Mouse (Mus musculus): ENCODE data around the gene Pfn4. TPM values are rescaled to one million over a fixed set of nuclear protein-coding genes. Genes with fewer than 3 reads are reported as not detected.
"Not testable (repeated sequence)": the region's sequence is repeated elsewhere in the genome, so short reads cannot be mapped to it uniquely, and the experiment has no call there.

Pfn4 gene
- polyA plus RNA-seq (2016; fragmentation: Nextera tagmentation; extraction: Ambion mirVana): 5.7 and 5.9 TPM in 2 replicates

DNA sequence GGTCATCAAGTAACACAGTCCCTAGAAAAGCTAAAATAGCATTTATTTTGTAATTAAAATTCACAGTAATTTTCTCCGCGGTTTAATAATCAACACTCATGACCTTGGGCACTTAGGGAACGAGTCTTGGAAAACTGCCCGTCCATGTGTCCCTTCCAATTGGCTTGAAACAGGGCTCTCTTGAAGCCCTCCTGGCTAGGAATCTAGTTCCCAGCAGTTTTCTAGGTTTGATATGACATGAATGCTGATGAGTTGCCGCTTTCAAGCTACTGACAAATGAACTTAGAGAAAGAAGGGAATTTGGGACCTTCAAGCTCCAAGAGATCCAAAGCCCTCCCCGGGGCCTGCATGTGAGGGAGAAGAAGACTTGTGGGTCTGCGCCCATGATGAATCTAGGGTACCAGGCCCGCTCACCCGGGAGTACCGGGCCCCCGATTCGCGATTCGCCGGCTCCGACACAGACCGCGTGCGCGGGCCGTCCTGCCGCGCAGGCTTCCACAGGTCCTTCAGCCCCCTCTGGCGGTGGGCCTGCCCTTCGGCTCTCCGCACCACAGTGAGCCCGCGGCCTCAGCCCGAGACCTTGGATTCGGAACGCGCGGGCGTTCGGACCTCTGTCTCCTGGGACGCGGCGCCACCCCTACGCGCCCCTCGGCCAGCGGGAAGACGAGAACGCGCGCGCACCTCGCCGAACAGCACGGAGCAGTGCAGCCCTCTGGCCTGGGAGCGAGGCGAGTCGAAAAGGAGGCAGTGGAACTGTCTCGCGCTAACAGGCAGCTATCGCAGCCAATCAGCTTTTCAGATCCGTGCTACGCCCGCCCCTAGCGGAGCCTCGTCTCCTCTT is at the start of gene Pfn4, which contains the start of gene Fam228b:
Gene Pfn4 (plus strand): TSS at position 531 of the 841 bp plus-strand sequence.
Gene Fam228b (minus strand): TSS at position 776 of the 841 bp plus-strand sequence.
- Histone ChIP-seq H3K9ac (replicated peaks) (peak within 1 kb of the TSS; percentile 78), H3K9me3 (no peaks in the 10 kb centered on the region), H3K36me3 (no peaks in the 10 kb centered on the region), H3K4me2 (replicated peaks) (peak within 1 kb of the TSS; percentile 67), H3K4me3 (peak within 1 kb of the TSS; percentile 70), H3K27me3 (no peaks in the 10 kb centered on the region), H3K27ac (replicated peaks) (peak within 1 kb of the TSS; percentile 95), H3K4me1 (peaks cover 5% of the 10 kb centered on the region; the same call in 1 of the 2 replicates)
- peak; percentile 99 for ATAC-seq (ENCODE audit: low FRiP score, low read depth)
- WGBS: 3% methylated on average over 60 of the region's 61 CpGs

DNA sequence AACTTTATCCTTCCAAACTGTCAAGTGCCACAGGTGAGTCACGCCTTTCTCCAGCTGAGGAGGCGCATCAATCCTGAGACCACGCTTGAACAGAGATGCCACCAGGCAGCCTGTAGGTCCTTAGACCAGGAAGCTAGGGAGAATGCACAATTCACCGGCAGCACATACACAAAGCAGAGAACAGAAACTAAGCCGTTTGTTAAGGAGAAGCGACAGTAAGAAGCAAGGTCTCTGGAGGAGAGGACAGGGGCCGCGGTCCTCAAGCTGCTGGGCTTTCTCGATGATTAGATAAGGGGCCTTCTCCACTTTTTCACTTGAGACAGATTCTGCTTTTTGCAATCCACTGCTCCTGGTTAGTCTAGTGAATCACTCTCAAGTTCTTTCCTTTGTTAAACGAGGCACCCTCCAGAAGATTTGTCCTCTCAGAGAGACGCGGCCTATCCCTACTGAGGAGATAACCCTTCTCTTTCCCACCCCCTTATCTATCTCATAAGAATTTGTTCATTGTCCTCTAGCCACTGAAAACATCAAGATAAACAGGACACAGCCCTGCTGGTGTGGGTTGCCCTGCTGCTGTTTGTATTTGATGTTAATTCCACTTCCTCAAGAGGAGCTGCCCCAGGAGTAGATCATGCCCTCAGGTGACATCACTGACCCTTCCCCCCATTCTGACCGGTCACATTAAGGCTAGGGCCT is 49.6 kb upstream of the Pfn4 start:
- 88% methylated on average over 13 of the region's 13 CpGs for WGBS
- no peak overlapping the region for H3K4me3 ChIP-seq
- no peaks in the 10 kb centered on the region; the same call in 1 of the 2 replicates for H3K27me3 ChIP-seq
- H3K36me3 ChIP-seq: no peaks in the 10 kb centered on the region
- no peaks in the 10 kb centered on the region for H3K9me3 ChIP-seq
- no peak for ATAC-seq (ENCODE audit: low FRiP score, low read depth)
- H3K4me1 ChIP-seq: peaks cover 3% of the 10 kb centered on the region; the same call in 1 of the 2 replicates
- no peak overlapping the region for H3K4me2 ChIP-seq (replicated peaks)
- H3K27ac ChIP-seq (replicated peaks): no peak overlapping the region
- no peak overlapping the region for H3K9ac ChIP-seq (replicated peaks)

DNA sequence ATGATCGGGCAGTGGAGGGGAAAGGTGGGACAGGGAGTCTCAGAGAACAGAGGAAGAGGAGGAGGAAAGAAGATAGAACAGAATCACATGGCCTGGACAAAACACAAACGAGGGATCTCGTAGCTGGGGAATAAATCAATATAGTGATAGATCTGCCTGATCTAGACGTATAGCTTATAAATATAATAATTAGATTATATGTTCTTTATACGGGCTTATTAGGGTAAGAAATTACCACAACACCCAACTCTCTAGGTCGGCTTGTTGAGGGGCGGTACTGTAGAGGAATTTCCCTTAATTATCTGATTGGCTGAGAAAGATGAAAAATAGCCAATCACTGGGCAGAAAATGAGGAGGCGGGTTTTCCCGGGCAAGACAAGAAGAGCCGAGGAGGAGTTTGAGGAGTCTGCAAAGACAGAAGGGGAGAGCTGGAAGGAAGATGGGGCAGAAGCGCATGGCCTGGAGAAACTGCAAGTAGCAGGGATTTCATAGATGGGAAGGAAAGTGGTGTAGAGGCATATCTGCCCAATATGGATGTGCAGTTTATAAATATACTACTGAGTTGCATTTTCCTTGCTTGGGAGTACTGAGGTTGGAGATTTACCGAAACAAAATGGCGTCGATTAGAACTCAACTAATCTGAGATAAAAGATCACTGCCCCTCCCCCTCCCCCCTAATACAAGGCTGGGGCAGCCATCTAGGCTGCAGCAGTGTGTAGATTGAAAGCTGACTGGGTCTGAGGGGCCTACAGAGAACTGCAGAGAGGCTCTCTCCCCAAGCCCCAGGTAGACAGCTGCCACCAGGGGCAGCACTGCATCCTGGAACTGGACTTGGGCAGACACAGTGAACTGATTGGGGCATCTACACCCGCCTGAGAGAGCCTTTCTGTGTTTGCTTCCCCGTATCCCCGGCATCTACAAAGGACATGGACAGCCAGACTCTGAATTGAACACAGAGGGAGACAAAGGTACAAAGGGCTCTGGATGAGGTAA is 48.8 kb upstream of the Pfn4 start:
- 78% methylated on average over 17 of the region's 17 CpGs for WGBS
- Histone ChIP-seq H3K4me2 (replicated peaks) (no peak overlapping the region), H3K4me1 (peaks cover 3% of the 10 kb centered on the region; the same call in 1 of the 2 replicates), H3K36me3 (no peaks in the 10 kb centered on the region), H3K9me3 (no peaks in the 10 kb centered on the region), H3K4me3 (no peak overlapping the region), H3K27me3 (no peaks in the 10 kb centered on the region; the same call in 1 of the 2 replicates), H3K9ac (replicated peaks) (no peak overlapping the region), H3K27ac (replicated peaks) (no peak overlapping the region)
- ATAC-seq (ENCODE audit: low FRiP score, low read depth): no peak

DNA sequence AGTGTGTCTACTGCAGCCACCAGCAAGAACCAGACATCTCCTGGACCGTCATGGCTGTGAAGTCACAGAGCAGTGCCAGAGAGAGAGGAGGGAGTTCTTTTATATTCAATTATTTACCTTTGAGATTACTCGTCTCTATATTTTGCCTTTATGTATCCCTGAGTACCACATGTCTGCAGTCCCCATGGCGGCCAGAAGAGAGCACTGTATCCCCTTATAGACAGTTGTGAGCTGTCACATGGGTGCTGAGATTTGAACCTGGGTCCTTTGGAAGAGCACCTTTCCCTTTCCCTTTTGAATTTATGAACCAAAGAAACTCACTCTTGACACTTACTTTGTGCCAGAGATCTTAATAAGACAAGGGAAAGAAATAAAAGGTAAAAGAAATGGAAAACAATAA is 39.7 kb upstream of the Pfn4 start:
- WGBS: 92% methylated on average over 3 of the region's 3 CpGs
- no peak for ATAC-seq (ENCODE audit: low FRiP score, low read depth)

DNA sequence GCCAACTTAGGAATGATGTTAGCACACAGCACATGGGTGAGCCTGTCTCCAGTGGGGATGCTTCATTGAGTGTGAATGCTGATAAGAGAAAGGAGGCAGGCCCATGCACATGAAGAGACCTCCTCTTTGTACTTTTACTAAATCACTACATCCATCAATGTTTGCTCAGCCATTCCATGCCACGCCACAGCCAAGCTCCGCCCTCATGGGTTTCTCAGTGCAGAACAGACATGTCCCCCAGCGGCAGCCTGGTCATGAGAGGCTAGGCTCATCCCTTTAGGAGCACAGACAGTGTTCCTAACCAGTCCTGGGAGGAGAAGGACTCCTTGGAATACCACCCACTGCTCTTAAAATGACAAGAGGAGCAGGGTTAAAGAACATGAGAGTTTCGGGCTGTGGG is 37.2 kb upstream of the Pfn4 start:
- WGBS: 85% methylated on average over 4 of the region's 4 CpGs
- Histone ChIP-seq H3K9ac (replicated peaks) (no peak overlapping the region), H3K27ac (replicated peaks) (no peak overlapping the region), H3K9me3 (no peaks in the 10 kb centered on the region), H3K4me1 (no peaks in the 10 kb centered on the region), H3K4me3 (no peak overlapping the region), H3K4me2 (replicated peaks) (no peak overlapping the region), H3K36me3 (no peaks in the 10 kb centered on the region), H3K27me3 (no peaks in the 10 kb centered on the region)
- no peak for ATAC-seq (ENCODE audit: low FRiP score, low read depth)

More for the DNA sequence above, 39.7 kb upstream of the Pfn4 start:
- H3K27ac ChIP-seq (replicated peaks): no peak overlapping the region
- no peaks in the 10 kb centered on the region for H3K4me1 ChIP-seq
- no peaks in the 10 kb centered on the region for H3K9me3 ChIP-seq
- H3K27me3 ChIP-seq: no peaks in the 10 kb centered on the region
- H3K36me3 ChIP-seq: no peaks in the 10 kb centered on the region
- no peak overlapping the region for H3K4me3 ChIP-seq
- no peak overlapping the region for H3K9ac ChIP-seq (replicated peaks)
- no peak overlapping the region for H3K4me2 ChIP-seq (replicated peaks)

DNA sequence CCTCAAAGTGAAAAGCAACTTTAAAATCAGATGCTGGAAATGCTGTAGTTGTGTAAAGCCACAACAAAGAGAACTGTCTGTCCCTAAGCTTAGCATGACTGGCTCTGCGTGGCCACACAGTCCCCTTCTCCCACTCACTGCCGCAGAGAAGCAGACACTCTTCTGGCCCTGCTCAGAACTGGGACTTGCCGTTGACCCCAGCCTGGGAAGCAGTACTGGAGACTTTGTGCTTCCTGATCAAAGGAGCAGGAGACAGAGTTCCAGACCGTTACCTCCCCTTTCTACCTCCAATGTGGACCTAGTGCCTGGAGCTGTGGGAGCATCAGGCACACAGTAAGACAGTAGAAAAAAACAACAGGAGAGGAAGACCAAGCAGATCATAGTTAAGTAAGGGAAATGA is 36.5 kb upstream of the Pfn4 start:
- Histone ChIP-seq H3K4me2 (replicated peaks) (no peak overlapping the region), H3K4me1 (no peaks in the 10 kb centered on the region), H3K36me3 (no peaks in the 10 kb centered on the region), H3K9ac (replicated peaks) (no peak overlapping the region), H3K9me3 (no peaks in the 10 kb centered on the region), H3K27ac (replicated peaks) (no peak overlapping the region), H3K27me3 (no peaks in the 10 kb centered on the region), H3K4me3 (no peak overlapping the region)
- 63% methylated on average over 4 of the region's 4 CpGs for WGBS
- no peak for ATAC-seq (ENCODE audit: low FRiP score, low read depth)

DNA sequence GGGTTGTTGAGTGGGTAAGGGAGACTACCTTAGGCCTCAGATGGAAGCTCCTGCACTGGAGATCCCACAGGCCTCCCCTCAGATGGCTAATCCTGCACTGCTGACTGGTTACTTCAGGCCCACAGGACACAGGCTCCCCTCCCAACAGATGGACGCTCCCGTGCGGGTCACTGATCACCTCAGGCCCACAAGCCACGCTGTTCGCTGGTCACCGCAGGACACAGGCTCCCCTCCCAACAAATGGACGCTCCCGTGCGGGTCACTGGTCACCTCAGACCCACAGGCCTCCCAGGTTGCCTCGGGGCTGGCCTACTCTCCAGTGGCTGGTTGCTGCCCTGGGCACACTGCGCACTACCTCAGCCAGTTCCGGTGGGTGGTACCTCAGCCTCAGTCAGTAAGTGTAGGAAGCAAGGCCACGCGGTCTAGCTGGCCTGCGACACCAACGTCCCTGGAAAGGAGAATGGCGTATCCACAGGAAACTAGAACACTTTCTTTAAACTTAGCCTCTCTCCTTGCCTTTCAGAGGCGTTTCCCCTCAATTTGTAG is 30.7 kb upstream of the Pfn4 start, which contains the start of gene Fam228a:
Gene Fam228a (minus strand): TSS at position 400 of the 546 bp plus-strand sequence.
- WGBS: 79% methylated on average over 18 of the region's 18 CpGs
- Histone ChIP-seq H3K27ac (replicated peaks) (no peak within 1 kb of the TSS), H3K4me1 (no peaks in the 10 kb centered on the region), H3K4me2 (replicated peaks) (no peak within 1 kb of the TSS), H3K36me3 (no peaks in the 10 kb centered on the region), H3K4me3 (no peak within 1 kb of the TSS), H3K9ac (replicated peaks) (no peak within 1 kb of the TSS), H3K9me3 (no peaks in the 10 kb centered on the region), H3K27me3 (no peaks in the 10 kb centered on the region)
- no peak for ATAC-seq (ENCODE audit: low FRiP score, low read depth)

DNA sequence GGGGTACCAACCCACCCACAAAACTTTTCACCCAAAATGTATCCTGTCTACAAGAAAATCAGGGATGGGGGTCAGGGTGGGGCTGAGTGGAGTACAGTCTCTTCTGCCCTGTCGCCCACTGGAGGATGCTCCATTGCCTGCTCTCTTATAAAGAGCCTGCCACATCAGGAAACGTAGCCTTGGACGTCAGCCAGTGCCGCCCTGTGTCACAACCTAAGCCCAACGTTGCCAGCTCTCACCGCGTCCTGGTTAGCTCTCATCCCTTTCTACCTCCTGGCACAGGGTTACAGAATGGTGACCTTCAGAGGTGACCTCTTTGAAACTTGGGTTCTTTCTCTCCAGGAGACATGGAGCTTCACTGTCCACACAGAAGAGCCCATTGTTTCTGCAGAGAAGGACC is 28.0 kb upstream of the Pfn4 start:
- H3K4me1 ChIP-seq: no peaks in the 10 kb centered on the region

DNA sequence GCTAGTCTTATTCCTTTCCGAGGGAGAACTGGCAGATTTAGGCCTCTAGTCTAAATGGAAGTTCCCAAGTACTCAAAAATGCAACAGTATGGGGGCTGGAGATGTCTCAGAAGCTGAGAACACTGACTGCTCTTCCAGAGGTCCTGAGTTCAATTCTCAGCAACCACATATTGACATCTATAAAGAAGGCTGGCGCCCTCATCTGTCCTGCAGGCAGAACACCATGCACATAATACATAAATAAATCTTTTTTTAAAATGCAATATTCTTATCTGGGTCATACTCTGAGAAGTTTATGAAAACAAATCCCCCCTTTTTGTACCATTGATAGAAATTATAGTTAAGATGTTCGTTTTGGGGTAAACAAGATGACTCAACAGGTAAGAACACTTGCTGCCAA is 26.6 kb upstream of the Pfn4 start:
- Histone ChIP-seq H3K4me3 (no peak overlapping the region), H3K9ac (replicated peaks) (no peak overlapping the region), H3K36me3 (no peaks in the 10 kb centered on the region), H3K4me2 (replicated peaks) (no peak overlapping the region), H3K27ac (replicated peaks) (no peak overlapping the region), H3K27me3 (no peaks in the 10 kb centered on the region), H3K4me1 (no peaks in the 10 kb centered on the region), H3K9me3 (no peaks in the 10 kb centered on the region)
- WGBS: 88% methylated on average over 3 of the region's 3 CpGs
- ATAC-seq (ENCODE audit: low FRiP score, low read depth): no peak

More for the DNA sequence above, 28.0 kb upstream of the Pfn4 start:
- WGBS: 85% methylated on average over 7 of the region's 7 CpGs
- H3K36me3 ChIP-seq: no peaks in the 10 kb centered on the region
- H3K9me3 ChIP-seq: no peaks in the 10 kb centered on the region
- no peak overlapping the region for H3K27ac ChIP-seq (replicated peaks)
- no peaks in the 10 kb centered on the region for H3K27me3 ChIP-seq
- no peak overlapping the region for H3K4me3 ChIP-seq
- no peak for ATAC-seq (ENCODE audit: low FRiP score, low read depth)
- H3K9ac ChIP-seq (replicated peaks): no peak overlapping the region
- no peak overlapping the region for H3K4me2 ChIP-seq (replicated peaks)

DNA sequence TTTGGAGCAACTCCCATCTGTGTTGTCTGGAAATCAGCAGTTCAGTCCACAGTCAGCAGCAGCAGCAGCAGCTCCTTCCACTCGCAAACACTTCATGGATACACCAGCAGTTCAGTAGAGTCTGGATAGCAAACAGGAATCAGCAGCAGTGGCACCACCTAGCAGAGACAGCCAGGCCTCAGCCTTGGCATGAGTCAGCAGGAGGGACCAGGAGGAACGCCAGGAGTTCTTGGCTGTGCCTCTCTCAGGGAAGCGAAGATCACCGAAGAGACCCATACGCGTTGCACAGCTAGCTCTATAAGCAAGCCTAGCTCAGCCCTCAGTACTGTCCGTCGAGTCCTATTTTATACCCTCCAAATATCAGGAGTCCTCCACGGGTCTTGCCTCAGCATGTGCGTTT is 24.3 kb upstream of the Pfn4 start:
- no peak overlapping the region for H3K4me3 ChIP-seq
- no peak for ATAC-seq (ENCODE audit: low FRiP score, low read depth)
- H3K9ac ChIP-seq (replicated peaks): no peak overlapping the region
- no peaks in the 10 kb centered on the region for H3K4me1 ChIP-seq
- H3K27me3 ChIP-seq: no peaks in the 10 kb centered on the region
- no peak overlapping the region for H3K4me2 ChIP-seq (replicated peaks)
- 89% methylated on average over 10 of the region's 10 CpGs for WGBS
- H3K9me3 ChIP-seq: no peaks in the 10 kb centered on the region
- H3K27ac ChIP-seq (replicated peaks): no peak overlapping the region
- no peaks in the 10 kb centered on the region for H3K36me3 ChIP-seq

DNA sequence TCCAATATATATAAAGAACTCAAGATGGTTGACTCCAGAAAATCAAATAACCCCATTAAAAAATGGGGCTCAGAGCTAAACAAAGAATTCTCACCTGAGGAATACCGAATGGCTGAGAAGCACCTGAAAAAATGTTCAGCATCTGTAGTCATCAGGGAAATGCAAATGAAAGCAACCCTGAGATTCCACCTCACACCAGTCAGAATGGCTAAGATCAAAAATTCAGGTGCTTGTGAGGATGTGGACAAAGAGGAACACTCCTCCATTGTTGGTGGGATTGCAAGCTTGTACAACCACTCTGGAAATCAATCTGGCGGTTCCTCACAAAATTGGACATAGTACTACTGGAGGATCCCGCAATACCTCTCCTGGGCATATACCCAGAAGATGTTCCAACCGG is 14.4 kb upstream of the Pfn4 start:
- 88% methylated on average over 4 of the region's 4 CpGs for WGBS
- H3K9ac ChIP-seq (replicated peaks); H3K9me3 ChIP-seq; H3K4me1 ChIP-seq; H3K4me3 ChIP-seq; ATAC-seq (ENCODE audit: low FRiP score, low read depth); H3K27me3 ChIP-seq; H3K36me3 ChIP-seq; H3K27ac ChIP-seq (replicated peaks); H3K4me2 ChIP-seq (replicated peaks): not testable (repeated sequence)
